Comparison of ENCODE assay signal across 12 mouse cellular contexts in genomic region chr7:25274996-25275395, GRCm38 (mm10). TPM values are rescaled to one million over a fixed set of nuclear protein-coding genes. Genes with fewer than 3 reads are reported as not detected.
DNase-seq lines count a peak whose midpoint lies in the region; ATAC-seq and TF ChIP-seq lines count a peak whose summit lies in the region.
"Had no signal": no experiment of that assay in that cellular context is flagged by ENCODE, and none has a peak within 500 bp of the region (broad histone marks: within the 10 kb centered on the region; RNA-seq: fewer than 3 reads in every experiment).

No protein-coding gene starts in this region.

- no peak overlapping the region for H3K4me2 ChIP-seq in lung, embryonic 14.5 days
- H3K4me2 ChIP-seq in embryonic facial prominence, embryonic 12.5 days (replicated peaks): no peak overlapping the region
- peak overlapping the region; percentile 71 for H3K4me2 ChIP-seq in liver, embryonic 15.5 days

- no peak overlapping the region for H3K4me3 ChIP-seq in gastrocnemius, adult 2 months
- H3K4me3 ChIP-seq in lung, embryonic 14.5 days (ENCODE audit: low read depth, low read length): no peak overlapping the region
- H3K4me3 ChIP-seq in embryonic facial prominence, embryonic 12.5 days: no peak overlapping the region; the same call in 1 of the 2 replicates
- no peak overlapping the region for H3K4me3 ChIP-seq in liver, embryonic 15.5 days (replicated peaks)

- H3K4me1 ChIP-seq in lung, embryonic 14.5 days (ENCODE audit: insufficient read depth): peaks cover 5% of the 10 kb centered on the region
- peaks cover 25% of the 10 kb centered on the region for H3K4me1 ChIP-seq in embryonic facial prominence, embryonic 12.5 days
- H3K4me1 ChIP-seq in liver, embryonic 15.5 days (replicated peaks): peaks cover 96% of the 10 kb centered on the region

- intact Hi-C loops in gastrocnemius, adult 2 months (cut with DNase I): no loop called here
- intact Hi-C loops in gastrocnemius, postnatal 14 days (cut with DNase I; ENCODE audit: low total_unique reads): loop anchor here (5.0 kb wide), 1 partner anchor 33 kb away; no protein-coding TSS in a partner anchor

- peaks cover 27% of the 10 kb centered on the region; the same call in 1 of the 2 replicates for H3K36me3 ChIP-seq in lung, embryonic 14.5 days (ENCODE audit: insufficient read depth)
- H3K36me3 ChIP-seq in embryonic facial prominence, embryonic 12.5 days: peaks cover 37% of the 10 kb centered on the region
- peaks cover 26% of the 10 kb centered on the region for H3K36me3 ChIP-seq in liver, embryonic 15.5 days (replicated peaks)

- WGBS in lung, embryonic 14.5 days: 84% methylated on average over 3 of the region's 3 CpGs
- WGBS in embryonic facial prominence, embryonic 12.5 days: 89% methylated on average over 3 of the region's 3 CpGs
- 84% methylated on average over 3 of the region's 3 CpGs for WGBS in liver, embryonic 15.5 days (ENCODE audit: insufficient replicate concordance)

- no peak for ATAC-seq in lung, embryonic 14.5 days (ENCODE audit: insufficient read depth)
- no peak for ATAC-seq in embryonic facial prominence, embryonic 12.5 days (ENCODE audit: insufficient number of reproducible peaks, insufficient read depth, low FRiP score, low TSS enrichment)
- no peak for ATAC-seq in liver, embryonic 15.5 days (ENCODE audit: insufficient read depth)

- H3K27ac ChIP-seq in gastrocnemius, adult 2 months: peak overlapping the region; percentile 97; the same call in 1 of the 2 replicates
- no peak overlapping the region for H3K27ac ChIP-seq in lung, embryonic 14.5 days (ENCODE audit: low read depth)
- peak overlapping the region; percentile 72; the same call in 1 of the 2 replicates for H3K27ac ChIP-seq in embryonic facial prominence, embryonic 12.5 days
- H3K27ac ChIP-seq in liver, embryonic 15.5 days (replicated peaks): peak overlapping the region; percentile 96

- H3K9ac ChIP-seq in lung, embryonic 14.5 days: peak overlapping the region; percentile 9
- 0 out of 2 replicates have a peak overlapping the region, but pooled peaks have one; percentile 4 for H3K9ac ChIP-seq in embryonic facial prominence, embryonic 12.5 days
- H3K9ac ChIP-seq in liver, embryonic 15.5 days: peak overlapping the region; percentile 57; the same call in 1 of the 2 replicates

- DNase-seq in gastrocnemius, adult 2 months: no peak
- DNase-seq in gastrocnemius, postnatal 14 days: no peak
- DNase-seq in lung, embryonic 14.5 days: no peak
- DNase-seq in lung, postnatal 25 days (ENCODE audit: low spot score): no peak
- DNase-seq in gastrocnemius, adult 18-20 months (ENCODE audit: low spot score): no peak
- DNase-seq in spleen, postnatal 36 days (ENCODE audit: low spot score in 2 of 2): no peak
- DNase-seq: kidney, adult 8-10 months; retina, postnatal 1 day had no signal

- no peaks in the 10 kb centered on the region for H3K9me3 ChIP-seq in lung, embryonic 14.5 days (ENCODE audit: low read depth, low read length)
- no peaks in the 10 kb centered on the region for H3K9me3 ChIP-seq in embryonic facial prominence, embryonic 12.5 days
- no peaks in the 10 kb centered on the region for H3K9me3 ChIP-seq in liver, embryonic 15.5 days (replicated peaks)

- no peak for TF ChIP-seq CTCF in gastrocnemius, adult 2 months (IDR thresholded peaks at IDR 0.05)
- TF ChIP-seq CTCF in lung, embryonic 14.5 days (IDR thresholded peaks at IDR 0.05; ENCODE audit: low read depth): no peak

- no peaks in the 10 kb centered on the region for H3K27me3 ChIP-seq in lung, embryonic 14.5 days (ENCODE audit: insufficient read depth, low read length)
- H3K27me3 ChIP-seq in embryonic facial prominence, embryonic 12.5 days: no peaks in the 10 kb centered on the region
- no peaks in the 10 kb centered on the region for H3K27me3 ChIP-seq in liver, embryonic 15.5 days

RNA-seq across cellular contexts. Expression of gene Cic, which starts 7.5 kb away (rescaled TPM):
- 10 to 100 TPM; 37.0 to 40.4 TPM for total RNA-seq in gastrocnemius, adult 2 months (2021)
- total RNA-seq in gastrocnemius, postnatal 14 days (2021): 10 to 100 TPM; 38.2 to 44.1 TPM
- 31.1 and 39.1 TPM in 2 replicates for polyA plus RNA-seq in lung, embryonic 14.5 days (2014; fragmentation: Nextera tagmentation; extraction: Ambion mirVana)
- 45.7 and 47.0 TPM in 2 replicates for polyA plus RNA-seq in embryonic facial prominence, embryonic 12.5 days (2016; fragmentation: Nextera tagmentation; extraction: Ambion mirVana)
- 8.9 and 10.2 TPM in 2 replicates for polyA plus RNA-seq in liver, embryonic 15.5 days (2015; fragmentation: Nextera tagmentation; extraction: Ambion mirVana)
- 10 to 100 TPM; 34.8 to 38.3 TPM for total RNA-seq in gastrocnemius, adult 18-20 months (2021)

RNA-seq across cellular contexts. Expression of gene Pafah1b3, which starts 22.8 kb away (rescaled TPM):
- total RNA-seq in gastrocnemius, adult 2 months (2021): under 1 TPM; 0.38 to 0.86 TPM
- 1 to 10 TPM; 3.0 to 4.5 TPM for total RNA-seq in gastrocnemius, postnatal 14 days (2021)
- 175 and 183 TPM in 2 replicates for polyA plus RNA-seq in lung, embryonic 14.5 days (2014; fragmentation: Nextera tagmentation; extraction: Ambion mirVana)
- 317 and 337 TPM in 2 replicates for polyA plus RNA-seq in embryonic facial prominence, embryonic 12.5 days (2016; fragmentation: Nextera tagmentation; extraction: Ambion mirVana)
- polyA plus RNA-seq in liver, embryonic 15.5 days (2015; fragmentation: Nextera tagmentation; extraction: Ambion mirVana): 25.7 and 26.1 TPM in 2 replicates
- 1 to 10 TPM in 1 of 2 experiments, under 1 TPM in 1; 0.82 to 1.1 TPM for total RNA-seq in gastrocnemius, adult 18-20 months (2021)

RNA-seq across cellular contexts. Expression of gene Erf, which starts 24.4 kb away (rescaled TPM):
- total RNA-seq in gastrocnemius, adult 2 months (2021): 1 to 10 TPM; 5.4 to 7.4 TPM
- total RNA-seq in gastrocnemius, postnatal 14 days (2021): 10 to 100 TPM in 1 of 2 experiments, 1 to 10 TPM in 1; 9.8 to 11.8 TPM
- polyA plus RNA-seq in lung, embryonic 14.5 days (2014; fragmentation: Nextera tagmentation; extraction: Ambion mirVana): 24.5 and 26.6 TPM in 2 replicates
- 20.0 and 20.8 TPM in 2 replicates for polyA plus RNA-seq in embryonic facial prominence, embryonic 12.5 days (2016; fragmentation: Nextera tagmentation; extraction: Ambion mirVana)
- polyA plus RNA-seq in liver, embryonic 15.5 days (2015; fragmentation: Nextera tagmentation; extraction: Ambion mirVana): 4.6 and 4.8 TPM in 2 replicates
- total RNA-seq in gastrocnemius, adult 18-20 months (2021): 1 to 10 TPM; 5.7 to 7.3 TPM

RNA-seq across cellular contexts. Expression of gene Prr19, which starts 26.2 kb away (rescaled TPM):
- total RNA-seq in gastrocnemius, adult 2 months (2021): not detected
- not detected for total RNA-seq in gastrocnemius, postnatal 14 days (2021)
- polyA plus RNA-seq in lung, embryonic 14.5 days (2014; fragmentation: Nextera tagmentation; extraction: Ambion mirVana): 0.26 and 0.29 TPM in 2 replicates
- polyA plus RNA-seq in embryonic facial prominence, embryonic 12.5 days (2016; fragmentation: Nextera tagmentation; extraction: Ambion mirVana): 1.0 and 1.9 TPM in 2 replicates
- polyA plus RNA-seq in liver, embryonic 15.5 days (2015; fragmentation: Nextera tagmentation; extraction: Ambion mirVana): 0.07 TPM in 1 of 2 replicates, not detected in the other
- not detected for total RNA-seq in gastrocnemius, adult 18-20 months (2021)
- total RNA-seq: common myeloid progenitor, adult 5-6 weeks; megakaryocyte-erythroid progenitor cell, adult 5-6 weeks had no signal

RNA-seq across cellular contexts. Expression of gene Tmem145, which starts 30.9 kb away (rescaled TPM):
- not detected for total RNA-seq in gastrocnemius, adult 2 months (2021)
- total RNA-seq in gastrocnemius, postnatal 14 days (2021): not detected
- 0.25 TPM in 1 of 2 replicates, not detected in the other for polyA plus RNA-seq in lung, embryonic 14.5 days (2014; fragmentation: Nextera tagmentation; extraction: Ambion mirVana)
- 2.7 and 4.0 TPM in 2 replicates for polyA plus RNA-seq in embryonic facial prominence, embryonic 12.5 days (2016; fragmentation: Nextera tagmentation; extraction: Ambion mirVana)
- polyA plus RNA-seq in liver, embryonic 15.5 days (2015; fragmentation: Nextera tagmentation; extraction: Ambion mirVana): 0.09 TPM in 1 of 2 replicates, not detected in the other
- total RNA-seq in gastrocnemius, adult 18-20 months (2021): not detected
- total RNA-seq: common myeloid progenitor, adult 5-6 weeks; megakaryocyte-erythroid progenitor cell, adult 5-6 weeks had no signal

Comparison
In these comparisons a context has a peak if more than half of its experiments do, and no peak if none do; other contexts are left out.
1. H3K9ac ChIP-seq: peak in every context shown above with its lines; median percentile 57 in liver, embryonic 15.5 days; 9 in lung, embryonic 14.5 days; 4 in embryonic facial prominence, embryonic 12.5 days.